Mouse (Mus musculus): Measurements from ENCODE around the gene Plekhj1.
"Not testable (repeated sequence)": the region's sequence is repeated elsewhere in the genome, so short reads cannot be mapped to it uniquely, and the experiment has no call there.

DNA sequence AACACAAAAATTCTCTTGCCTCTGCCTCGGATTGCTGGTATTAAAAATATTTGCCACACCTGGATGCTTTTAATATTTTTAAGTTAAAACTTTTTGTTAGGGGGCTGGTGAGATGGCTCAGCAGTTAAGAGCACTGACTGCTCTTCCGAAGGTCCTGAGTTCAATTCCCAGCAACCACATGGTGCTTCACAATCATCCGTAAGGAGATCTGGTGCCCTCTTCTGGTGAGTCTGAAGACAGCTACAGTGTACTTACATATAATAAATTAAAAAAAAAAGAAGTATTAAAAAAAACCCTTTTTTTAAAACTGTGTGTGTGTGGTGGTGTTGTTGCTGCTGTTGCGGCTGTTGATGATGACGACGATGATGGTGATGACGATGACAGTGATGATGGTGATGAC lies 19.5 kb upstream of the Plekhj1 start:
- not testable (repeated sequence) for TF ChIP-seq CTCF (IDR thresholded peaks at IDR 0.05; ENCODE audit: low read depth, low read length); POLR2A (IDR thresholded peaks at IDR 0.05; ENCODE audit: insufficient read depth, low read length); EP300 (IDR thresholded peaks at IDR 0.05; ENCODE audit: insufficient read depth, low read depth, low read length)

Measured in ES-Bruce4 (cell line).